Mouse (Mus musculus): ENCODE results near the gene BC030870.

GRCm38 (mm10) chr8:65110285-65110691 is 19.1 kb downstream of the BC030870 start:
- TF ChIP-seq CTCF (IDR thresholded peaks at IDR 0.05; ENCODE audit: low read depth, low read length), result peak; percentile 73; the same call in 1 of the 2 replicates
- no peak for TF ChIP-seq POLR2A (IDR thresholded peaks at IDR 0.05; ENCODE audit: extremely low read depth, insufficient read depth, low read length)

All from liver, adult 2 months (tissue).